Mouse (Mus musculus) liver, embryonic 13.5 days (tissue): ENCODE measurements at regions not wholly inside any gene's neighbourhood (a gene's known extent, or its start where the extent isn't known, plus 50 kb on each side); places are given as distances from the start of the nearest gene placed in this dataset.
"Not testable (repeated sequence)": the region's sequence is repeated elsewhere in the genome, so short reads cannot be mapped to it uniquely, and the experiment has no call there.

Experiments used
- ATAC-seq: fragments of 200-750 bp; cut with Nextera tagmentation; 2 replicates; pipeline ENCODE4 v1.8.0; 2017; ENCODE audit warnings: low read depth, mild to moderate bottlenecking, moderate number of reproducible peaks, moderate library complexity
- DNase-seq: peaks from one replicate; pipeline ENCODE4 v3.0.0; 2022
- H3K27ac ChIP-seq: fragments of 300-500 bp; sonication (generic); 2 replicates; pipeline ENCODE4 v1.5.1; 2015; ENCODE audit warnings: moderate library complexity, mild to moderate bottlenecking, inconsistent platforms
- H3K27me3 ChIP-seq: fragments of 300-500 bp; sonication (generic); 2 replicates; pipeline ENCODE4 v1.6.1; 2015; ENCODE audit warnings: mild to moderate bottlenecking, inconsistent platforms
- H3K36me3 ChIP-seq: fragments of 300-500 bp; sonication (generic); 2 replicates; pipeline ENCODE4 v1.6.1; 2015; ENCODE audit warnings: mild to moderate bottlenecking, inconsistent platforms
- H3K4me1 ChIP-seq: fragments of 300-500 bp; sonication (generic); replicated peaks from 2 replicates; pipeline ENCODE4 v1.6.1; 2015; ENCODE audit warnings: inconsistent platforms
- H3K4me2 ChIP-seq: fragments of 300-500 bp; sonication (generic); 2 replicates; pipeline ENCODE4 v1.6.1; 2015; ENCODE audit warnings: inconsistent platforms, mild to moderate bottlenecking, moderate library complexity
- H3K4me3 ChIP-seq: fragments of 300-500 bp; sonication (generic); replicated peaks from 2 replicates; pipeline ENCODE4 v1.5.1; 2015; ENCODE audit warnings: mild to moderate bottlenecking, inconsistent platforms
- H3K9ac ChIP-seq: fragments of 300-500 bp; sonication (generic); 2 replicates; pipeline ENCODE4 v1.6.1; 2015; ENCODE audit warnings: mild to moderate bottlenecking, inconsistent platforms
- H3K9me3 ChIP-seq: fragments of 300-500 bp; sonication (generic); replicated peaks from 2 replicates; pipeline ENCODE4 v1.6.1; 2016; ENCODE audit warnings: inconsistent platforms
- WGBS: fragments of 180-500 bp; shearing (Covaris S2); methylation state at CpG from one replicate; pipeline ENCODE4 v1.1.7; 2015; ENCODE audit not compliant: insufficient replicate concordance; 5-methylcytosine and 5-hydroxymethylcytosine counted together

GRCm38 (mm10) chr1:18058211-18058971 lies 87.3 kb downstream of the Crisp4 start:
- H3K36me3 ChIP-seq: no peaks in the 10 kb centered on the region
- H3K9me3 ChIP-seq: no peaks in the 10 kb centered on the region
- H3K27me3 ChIP-seq: peaks cover 35% of the 10 kb centered on the region
- ATAC-seq (no peak), DNase-seq (no peak)
- H3K4me3 ChIP-seq: peak overlapping the region; percentile 37
- WGBS: 2% methylated on average over 74 of the region's 77 CpGs
- no peak overlapping the region for H3K9ac ChIP-seq
- H3K4me2 ChIP-seq: peak overlapping the region; percentile 53
- no peak overlapping the region for H3K27ac ChIP-seq
- H3K4me1 ChIP-seq: no peaks in the 10 kb centered on the region

GRCm38 (mm10) chr1:18057646-18058210 lies 88.0 kb downstream of the Crisp4 start:
- no peak for ATAC-seq
- H3K4me3 ChIP-seq: peak overlapping the region; percentile 37

GRCm38 (mm10) chr1:18057003-18057402 lies 88.7 kb downstream of the Crisp4 start:
- H3K4me2 ChIP-seq: 0 out of 2 replicates have a peak overlapping the region, but pooled peaks have one; percentile 10

More at GRCm38 (mm10) chr1:18057646-18058210, 88.0 kb downstream of the Crisp4 start:
- no peak for DNase-seq
- no peak overlapping the region for H3K9ac ChIP-seq
- no peaks in the 10 kb centered on the region for H3K36me3 ChIP-seq
- no peak overlapping the region for H3K27ac ChIP-seq
- 3% methylated on average over 26 of the region's 26 CpGs for WGBS
- H3K4me2 ChIP-seq: peak overlapping the region; percentile 53
- H3K4me1 ChIP-seq: no peaks in the 10 kb centered on the region
- H3K9me3 ChIP-seq: no peaks in the 10 kb centered on the region
- peaks cover 35% of the 10 kb centered on the region for H3K27me3 ChIP-seq

GRCm38 (mm10) chr1:18030226-18030625 lies 115.5 kb downstream of the Crisp4 start:
- Histone ChIP-seq H3K9me3 (no peaks in the 10 kb centered on the region), H3K36me3 (no peaks in the 10 kb centered on the region), H3K4me2 (no peak overlapping the region), H3K27me3 (no peaks in the 10 kb centered on the region), H3K4me1 (no peaks in the 10 kb centered on the region), H3K27ac (no peak overlapping the region), H3K9ac (no peak overlapping the region), H3K4me3 (no peak overlapping the region)
- no peak for DNase-seq
- no peak for ATAC-seq
- 41% methylated on average over 3 of the region's 3 CpGs for WGBS

More at GRCm38 (mm10) chr1:18057003-18057402, 88.7 kb downstream of the Crisp4 start:
- not testable (repeated sequence) for H3K36me3 ChIP-seq, H3K9me3 ChIP-seq, H3K4me1 ChIP-seq, DNase-seq, H3K27ac ChIP-seq, H3K4me3 ChIP-seq, H3K9ac ChIP-seq, ATAC-seq
- peaks cover 35% of the 10 kb centered on the region for H3K27me3 ChIP-seq
- WGBS: 10% methylated on average over 11 of the region's 11 CpGs

GRCm38 (mm10) chr1:18012941-18013340 lies 132.8 kb downstream of the Crisp4 start:
- H3K9ac ChIP-seq, H3K4me2 ChIP-seq, H3K27ac ChIP-seq, H3K27me3 ChIP-seq, H3K4me3 ChIP-seq, H3K4me1 ChIP-seq, DNase-seq, H3K9me3 ChIP-seq, H3K36me3 ChIP-seq, ATAC-seq: not testable (repeated sequence)

- H3K9ac ChIP-seq: no peak overlapping the region
- H3K27me3 ChIP-seq: no peaks in the 10 kb centered on the region
- no peaks in the 10 kb centered on the region for H3K9me3 ChIP-seq
- ATAC-seq (no peak), DNase-seq (no peak)
- H3K4me1 ChIP-seq: no peaks in the 10 kb centered on the region
- H3K4me2 ChIP-seq: no peak overlapping the region
- no peaks in the 10 kb centered on the region for H3K36me3 ChIP-seq
- H3K4me3 ChIP-seq: no peak overlapping the region
- H3K27ac ChIP-seq: no peak overlapping the region
- 13% methylated on average over 3 of the region's 3 CpGs for WGBS
Observed at GRCm38 (mm10) chr1:17980604-17981003, 165.1 kb downstream of the Crisp4 start.

GRCm38 (mm10) chr1:17978086-17978485 lies 167.6 kb downstream of the Crisp4 start:
- WGBS: 58% methylated on average over 2 of the region's 2 CpGs
- H3K27me3 ChIP-seq: no peaks in the 10 kb centered on the region
- no peaks in the 10 kb centered on the region for H3K4me1 ChIP-seq
- H3K4me3 ChIP-seq: no peak overlapping the region
- DNase-seq: no peak
- no peaks in the 10 kb centered on the region for H3K36me3 ChIP-seq
- H3K9me3 ChIP-seq: no peaks in the 10 kb centered on the region
- no peak overlapping the region for H3K4me2 ChIP-seq
- no peak overlapping the region for H3K9ac ChIP-seq
- no peak for ATAC-seq
- no peak overlapping the region for H3K27ac ChIP-seq

GRCm38 (mm10) chr1:17956881-17957280 lies 188.8 kb downstream of the Crisp4 start:
- DNase-seq, H3K27ac ChIP-seq, H3K4me1 ChIP-seq, H3K4me2 ChIP-seq, ATAC-seq, H3K27me3 ChIP-seq, H3K9me3 ChIP-seq, H3K4me3 ChIP-seq, H3K9ac ChIP-seq, H3K36me3 ChIP-seq: not testable (repeated sequence)
- WGBS: 85% methylated on average over 19 of the region's 21 CpGs

- H3K9ac ChIP-seq, H3K27ac ChIP-seq, H3K4me2 ChIP-seq, H3K36me3 ChIP-seq, ATAC-seq, DNase-seq, H3K9me3 ChIP-seq, H3K4me3 ChIP-seq, H3K27me3 ChIP-seq, H3K4me1 ChIP-seq: not testable (repeated sequence)
- WGBS: 57% methylated on average over 4 of the region's 4 CpGs
Observed at GRCm38 (mm10) chr1:17932108-17932810, 213.4 kb downstream of the Crisp4 start.
